Mouse (Mus musculus): ENCODE data around the gene Rxfp2.

DNA sequence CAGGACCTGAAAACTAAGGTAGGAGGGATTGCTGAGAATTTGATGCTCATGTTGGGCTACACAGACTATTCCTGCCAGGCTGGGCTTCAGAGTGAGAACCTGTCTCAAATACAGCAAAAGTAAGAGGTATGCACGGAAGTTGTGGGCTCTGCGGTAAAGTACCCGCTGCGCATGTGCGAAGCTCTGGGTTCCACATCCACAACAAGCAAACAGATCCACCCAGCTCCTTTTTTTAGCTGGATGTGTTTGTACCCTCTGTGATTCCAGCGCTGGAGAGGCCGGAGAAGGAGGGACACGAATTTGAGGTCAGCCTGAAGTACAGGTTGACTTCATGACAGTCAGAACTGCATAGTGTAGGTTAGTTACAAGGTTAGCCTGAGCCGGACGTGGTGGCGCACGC is 80.3 kb downstream of the Rxfp2 start:
- TF ChIP-seq CTCF (IDR thresholded peaks at IDR 0.05; ENCODE audit: control insufficient read depth, insufficient read depth, insufficient read length): no peak
- no peak for TF ChIP-seq MAX (IDR thresholded peaks at IDR 0.05)
- no peak for TF ChIP-seq MYOD1 (IDR thresholded peaks at IDR 0.05; ENCODE audit: control insufficient read depth, insufficient read length, low read depth)
- TF ChIP-seq USF1 (IDR thresholded peaks at IDR 0.05; ENCODE audit: low read depth): no peak

Data from C2C12 (cell line).